Mouse (Mus musculus): ENCODE measurements around the gene Dock3. TPM values are rescaled to one million over a fixed set of nuclear protein-coding genes. Genes with fewer than 3 reads are reported as not detected.

The Dock3 gene
- 0.30 and 0.45 TPM in 2 replicates for polyA plus RNA-seq (2015; fragmentation: Nextera tagmentation; extraction: Ambion mirVana)

- H3K4me1 ChIP-seq (ENCODE audit: control insufficient read depth, insufficient read depth, low read length), result peaks cover 4% of the 10 kb centered on the region; the same call in 1 of the 2 replicates
- H3K27ac ChIP-seq (ENCODE audit: low read length), result no peak within 1 kb of the TSS
- under 1% methylated on average over 78 of the region's 87 CpGs for whole genome bisulfite sequencing
- ATAC-seq (ENCODE audit: insufficient read depth, low FRiP score), result peak; percentile 87
- peak within 1 kb of the TSS; percentile 55 for H3K4me3 ChIP-seq (replicated peaks; ENCODE audit: low read length)
- H3K36me3 ChIP-seq (ENCODE audit: control insufficient read depth, insufficient read depth, low read length), result no peaks in the 10 kb centered on the region
- no peaks in the 10 kb centered on the region for H3K9me3 ChIP-seq (replicated peaks; ENCODE audit: control insufficient read depth, low read length)
- peaks cover 76% of the 10 kb centered on the region for H3K27me3 ChIP-seq (ENCODE audit: control insufficient read depth, insufficient read depth, low read length)
- peak within 1 kb of the TSS; percentile 98 for H3K4me2 ChIP-seq (ENCODE audit: low read depth, low read length)
- peak within 1 kb of the TSS; percentile 61 for H3K9ac ChIP-seq (ENCODE audit: low read length)
Measured at GRCm38 (mm10) chr9:107231539-107232139, at the start of gene Dock3. Dock3 (minus strand) TSS chr9:107231909.

- WGBS, result 45% methylated on average over 13 of the region's 13 CpGs
- Histone ChIP-seq H3K36me3 (ENCODE audit: control insufficient read depth, insufficient read depth, low read length) (no peaks in the 10 kb centered on the region), H3K4me2 (ENCODE audit: low read depth, low read length) (peak overlapping the region; percentile 36), H3K27ac (ENCODE audit: low read length) (peak overlapping the region; percentile 94), H3K4me1 (ENCODE audit: control insufficient read depth, insufficient read depth, low read length) (peaks cover 25% of the 10 kb centered on the region), H3K4me3 (replicated peaks; ENCODE audit: low read length) (peak overlapping the region; percentile 22), H3K9me3 (replicated peaks; ENCODE audit: control insufficient read depth, low read length) (no peaks in the 10 kb centered on the region), H3K9ac (ENCODE audit: low read length) (peak overlapping the region; percentile 61), H3K27me3 (ENCODE audit: control insufficient read depth, insufficient read depth, low read length) (no peaks in the 10 kb centered on the region)
- peak; percentile 35; the same call in 1 of the 2 replicates for ATAC-seq (ENCODE audit: insufficient read depth, low FRiP score)
Measured at GRCm38 (mm10) chr9:107280322-107281027, 48.8 kb upstream of the Dock3 start.

- WGBS, result 21% methylated on average over 16 of the region's 16 CpGs
- peak; percentile 56 for ATAC-seq (ENCODE audit: insufficient read depth, low FRiP score)
Measured at GRCm38 (mm10) chr9:107279378-107280321, 47.9 kb upstream of the Dock3 start.

GRCm38 (mm10) chr9:107278527-107279377 lies 47.0 kb upstream of the Dock3 start:
- H3K36me3 ChIP-seq (ENCODE audit: control insufficient read depth, insufficient read depth, low read length), result no peaks in the 10 kb centered on the region
- H3K27me3 ChIP-seq (ENCODE audit: control insufficient read depth, insufficient read depth, low read length), result no peaks in the 10 kb centered on the region
- H3K4me3 ChIP-seq (replicated peaks; ENCODE audit: low read length), result no peak overlapping the region
- peaks cover 25% of the 10 kb centered on the region for H3K4me1 ChIP-seq (ENCODE audit: control insufficient read depth, insufficient read depth, low read length)
- H3K27ac ChIP-seq (ENCODE audit: low read length), result peak overlapping the region; percentile 94
- no peaks in the 10 kb centered on the region for H3K9me3 ChIP-seq (replicated peaks; ENCODE audit: control insufficient read depth, low read length)
- peak overlapping the region; percentile 36; the same call in 1 of the 2 replicates for H3K4me2 ChIP-seq (ENCODE audit: low read depth, low read length)
- ATAC-seq (ENCODE audit: insufficient read depth, low FRiP score), result peak; percentile 65
- H3K9ac ChIP-seq (ENCODE audit: low read length), result no peak overlapping the region
- WGBS, result 48% methylated on average over 8 of the region's 8 CpGs

More at GRCm38 (mm10) chr9:107279378-107280321, 47.9 kb upstream of the Dock3 start:
- H3K9me3 ChIP-seq (replicated peaks; ENCODE audit: control insufficient read depth, low read length), result no peaks in the 10 kb centered on the region
- peaks cover 25% of the 10 kb centered on the region for H3K4me1 ChIP-seq (ENCODE audit: control insufficient read depth, insufficient read depth, low read length)
- H3K36me3 ChIP-seq (ENCODE audit: control insufficient read depth, insufficient read depth, low read length), result no peaks in the 10 kb centered on the region
- H3K27me3 ChIP-seq (ENCODE audit: control insufficient read depth, insufficient read depth, low read length), result no peaks in the 10 kb centered on the region
- peak overlapping the region; percentile 94 for H3K27ac ChIP-seq (ENCODE audit: low read length)
- H3K4me3 ChIP-seq (replicated peaks; ENCODE audit: low read length), result peak overlapping the region; percentile 22
- H3K9ac ChIP-seq (ENCODE audit: low read length), result peak overlapping the region; percentile 61
- H3K4me2 ChIP-seq (ENCODE audit: low read depth, low read length), result peak overlapping the region; percentile 36

GRCm38 (mm10) chr9:107278126-107278525 lies 46.4 kb upstream of the Dock3 start:
- Histone ChIP-seq H3K4me3 (replicated peaks; ENCODE audit: low read length) (no peak overlapping the region), H3K27me3 (ENCODE audit: control insufficient read depth, insufficient read depth, low read length) (no peaks in the 10 kb centered on the region), H3K4me1 (ENCODE audit: control insufficient read depth, insufficient read depth, low read length) (peaks cover 25% of the 10 kb centered on the region), H3K9ac (ENCODE audit: low read length) (no peak overlapping the region), H3K36me3 (ENCODE audit: control insufficient read depth, insufficient read depth, low read length) (no peaks in the 10 kb centered on the region), H3K9me3 (replicated peaks; ENCODE audit: control insufficient read depth, low read length) (no peaks in the 10 kb centered on the region), H3K27ac (ENCODE audit: low read length) (no peak overlapping the region), H3K4me2 (ENCODE audit: low read depth, low read length) (no peak overlapping the region)
- ATAC-seq (ENCODE audit: insufficient read depth, low FRiP score), result no peak
- 56% methylated on average over 4 of the region's 4 CpGs for WGBS

- WGBS, result 77% methylated on average over 7 of the region's 7 CpGs
- Histone ChIP-seq H3K27me3 (ENCODE audit: control insufficient read depth, insufficient read depth, low read length) (no peaks in the 10 kb centered on the region), H3K4me1 (ENCODE audit: control insufficient read depth, insufficient read depth, low read length) (peaks cover 25% of the 10 kb centered on the region), H3K9me3 (replicated peaks; ENCODE audit: control insufficient read depth, low read length) (no peaks in the 10 kb centered on the region), H3K9ac (ENCODE audit: low read length) (no peak overlapping the region), H3K4me3 (replicated peaks; ENCODE audit: low read length) (no peak overlapping the region), H3K27ac (ENCODE audit: low read length) (no peak overlapping the region), H3K36me3 (ENCODE audit: control insufficient read depth, insufficient read depth, low read length) (no peaks in the 10 kb centered on the region), H3K4me2 (ENCODE audit: low read depth, low read length) (no peak overlapping the region)
- no peak for ATAC-seq (ENCODE audit: insufficient read depth, low FRiP score)
Measured at GRCm38 (mm10) chr9:107277603-107278002, 45.9 kb upstream of the Dock3 start.

- no peak for ATAC-seq (ENCODE audit: insufficient read depth, low FRiP score)
- Histone ChIP-seq H3K4me1 (ENCODE audit: control insufficient read depth, insufficient read depth, low read length) (peaks cover 25% of the 10 kb centered on the region), H3K36me3 (ENCODE audit: control insufficient read depth, insufficient read depth, low read length) (no peaks in the 10 kb centered on the region), H3K9ac (ENCODE audit: low read length) (no peak overlapping the region), H3K9me3 (replicated peaks; ENCODE audit: control insufficient read depth, low read length) (no peaks in the 10 kb centered on the region), H3K27ac (ENCODE audit: low read length) (no peak overlapping the region), H3K27me3 (ENCODE audit: control insufficient read depth, insufficient read depth, low read length) (no peaks in the 10 kb centered on the region), H3K4me2 (ENCODE audit: low read depth, low read length) (no peak overlapping the region), H3K4me3 (replicated peaks; ENCODE audit: low read length) (no peak overlapping the region)
- WGBS, result 84% methylated on average over 5 of the region's 5 CpGs
Measured at GRCm38 (mm10) chr9:107275710-107276109, 44.0 kb upstream of the Dock3 start.

GRCm38 (mm10) chr9:107274751-107275150 lies 43.0 kb upstream of the Dock3 start:
- no peak overlapping the region for H3K9ac ChIP-seq (ENCODE audit: low read length)
- H3K27ac ChIP-seq (ENCODE audit: low read length), result no peak overlapping the region
- peaks cover 15% of the 10 kb centered on the region for H3K4me1 ChIP-seq (ENCODE audit: control insufficient read depth, insufficient read depth, low read length)
- WGBS, result 84% methylated on average over 6 of the region's 6 CpGs
- H3K27me3 ChIP-seq (ENCODE audit: control insufficient read depth, insufficient read depth, low read length), result no peaks in the 10 kb centered on the region
- no peaks in the 10 kb centered on the region for H3K9me3 ChIP-seq (replicated peaks; ENCODE audit: control insufficient read depth, low read length)
- no peak overlapping the region for H3K4me2 ChIP-seq (ENCODE audit: low read depth, low read length)
- no peaks in the 10 kb centered on the region for H3K36me3 ChIP-seq (ENCODE audit: control insufficient read depth, insufficient read depth, low read length)
- ATAC-seq (ENCODE audit: insufficient read depth, low FRiP score), result no peak
- no peak overlapping the region for H3K4me3 ChIP-seq (replicated peaks; ENCODE audit: low read length)
